Mouse (Mus musculus): ENCODE data around the gene Cacna1e.

DNA sequence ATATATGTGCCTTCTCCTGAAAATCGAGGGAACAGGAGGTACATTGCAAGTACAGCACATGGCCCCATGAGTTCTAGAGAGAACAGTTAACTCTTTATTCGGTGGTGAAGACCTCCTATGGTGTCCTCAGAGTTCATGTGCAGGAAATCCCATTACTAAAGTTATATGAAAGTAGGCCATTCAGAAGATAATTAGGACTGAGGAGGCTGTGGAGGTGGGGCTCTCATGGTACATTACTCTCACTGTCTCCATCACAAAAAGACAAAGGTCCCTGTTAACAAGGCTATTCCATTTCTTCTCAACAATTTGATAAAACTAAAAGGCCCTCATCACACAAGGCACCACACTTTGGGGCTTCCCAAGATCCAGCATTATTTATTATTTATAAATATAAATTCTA lies 475.2 kb downstream of the Cacna1e start:
- TF ChIP-seq POLR2A (IDR thresholded peaks at IDR 0.05; ENCODE audit: borderline replicate concordance, low read depth, low read length), result no peak
- no peak for TF ChIP-seq CTCF (IDR thresholded peaks at IDR 0.05; ENCODE audit: low read depth, low read length)

Data from bone marrow macrophage, adult 2 months (primary cell).